Mouse (Mus musculus): ENCODE data around the gene Tmem198. TPM values are rescaled to one million over a fixed set of nuclear protein-coding genes. Genes with fewer than 3 reads are reported as not detected.
A peak's percentile ranks its signal among the peaks of the same experiment; 100 is the strongest.

The Tmem198 gene
- polyA plus RNA-seq, 1 experiment from 2014 or later, result 0.26 TPM

GRCm38 (mm10) chr1:75442811-75443210 is 36.5 kb upstream of the Tmem198 start:
- no peak for TF ChIP-seq CTCF (IDR thresholded peaks at IDR 0.05; ENCODE audit: low read depth)
- DNase-seq, result no peak
- no peak for ATAC-seq (ENCODE audit: insufficient read depth)
- 59% methylated on average over 8 of the region's 8 CpGs for WGBS
- Histone ChIP-seq H3K4me1 (ENCODE audit: insufficient read depth) (peaks cover 21% of the 10 kb centered on the region), H3K27ac (ENCODE audit: low read depth) (no peak overlapping the region), H3K9ac (no peak overlapping the region), H3K9me3 (ENCODE audit: low read depth, low read length) (no peaks in the 10 kb centered on the region), H3K27me3 (ENCODE audit: insufficient read depth, low read length) (peaks cover 33% of the 10 kb centered on the region), H3K36me3 (ENCODE audit: insufficient read depth) (peaks cover 17% of the 10 kb centered on the region), H3K4me2 (no peak overlapping the region), H3K4me3 (ENCODE audit: low read depth, low read length) (no peak overlapping the region)

GRCm38 (mm10) chr1:75443247-75444024 is 35.9 kb upstream of the Tmem198 start:
- H3K36me3 ChIP-seq (ENCODE audit: insufficient read depth), result peaks cover 17% of the 10 kb centered on the region
- H3K4me2 ChIP-seq, result no peak overlapping the region
- no peak overlapping the region for H3K4me3 ChIP-seq (ENCODE audit: low read depth, low read length)
- no peaks in the 10 kb centered on the region for H3K9me3 ChIP-seq (ENCODE audit: low read depth, low read length)
- WGBS, result 46% methylated on average over 13 of the region's 13 CpGs
- H3K27ac ChIP-seq (ENCODE audit: low read depth), result no peak overlapping the region
- TF ChIP-seq CTCF (IDR thresholded peaks at IDR 0.05; ENCODE audit: low read depth), result no peak
- peaks cover 39% of the 10 kb centered on the region for H3K27me3 ChIP-seq (ENCODE audit: insufficient read depth, low read length)
- ATAC-seq (ENCODE audit: insufficient read depth) (no peak), DNase-seq (no peak)
- H3K9ac ChIP-seq, result no peak overlapping the region
- peaks cover 26% of the 10 kb centered on the region for H3K4me1 ChIP-seq (ENCODE audit: insufficient read depth)

GRCm38 (mm10) chr1:75444208-75444607 is 35.1 kb upstream of the Tmem198 start:
- peaks cover 26% of the 10 kb centered on the region for H3K4me1 ChIP-seq (ENCODE audit: insufficient read depth)
- no peak overlapping the region for H3K9ac ChIP-seq
- peaks cover 45% of the 10 kb centered on the region for H3K27me3 ChIP-seq (ENCODE audit: insufficient read depth, low read length)
- ATAC-seq (ENCODE audit: insufficient read depth), result no peak
- 39% methylated on average over 3 of the region's 3 CpGs for WGBS
- DNase-seq, result no peak
- H3K9me3 ChIP-seq (ENCODE audit: low read depth, low read length), result no peaks in the 10 kb centered on the region
- H3K4me2 ChIP-seq, result no peak overlapping the region
- H3K36me3 ChIP-seq (ENCODE audit: insufficient read depth), result peaks cover 17% of the 10 kb centered on the region
- H3K4me3 ChIP-seq (ENCODE audit: low read depth, low read length), result no peak overlapping the region
- no peak overlapping the region for H3K27ac ChIP-seq (ENCODE audit: low read depth)
- no peak for TF ChIP-seq CTCF (IDR thresholded peaks at IDR 0.05; ENCODE audit: low read depth)

GRCm38 (mm10) chr1:75445141-75445701 is 34.1 kb upstream of the Tmem198 start:
- peaks cover 17% of the 10 kb centered on the region for H3K36me3 ChIP-seq (ENCODE audit: insufficient read depth)
- peaks cover 31% of the 10 kb centered on the region for H3K4me1 ChIP-seq (ENCODE audit: insufficient read depth)
- no peak overlapping the region for H3K4me3 ChIP-seq (ENCODE audit: low read depth, low read length)
- DNase-seq, result peak; percentile 50
- WGBS, result 15% methylated on average over 9 of the region's 9 CpGs
- H3K27me3 ChIP-seq (ENCODE audit: insufficient read depth, low read length), result peaks cover 56% of the 10 kb centered on the region
- H3K9ac ChIP-seq, result no peak overlapping the region
- H3K27ac ChIP-seq (ENCODE audit: low read depth), result 0 out of 2 replicates have a peak overlapping the region, but pooled peaks have one; percentile 46
- no peak for TF ChIP-seq CTCF (IDR thresholded peaks at IDR 0.05; ENCODE audit: low read depth)
- H3K4me2 ChIP-seq, result peak overlapping the region; percentile 54
- no peaks in the 10 kb centered on the region for H3K9me3 ChIP-seq (ENCODE audit: low read depth, low read length)
- peak; percentile 22; the same call in 1 of the 2 replicates for ATAC-seq (ENCODE audit: insufficient read depth)

- peak overlapping the region; percentile 51 for H3K27ac ChIP-seq (ENCODE audit: low read depth)
- peak overlapping the region; percentile 54 for H3K4me2 ChIP-seq
Measured at GRCm38 (mm10) chr1:75445751-75446611, 33.4 kb upstream of the Tmem198 start.

GRCm38 (mm10) chr1:75446656-75447055 is 32.7 kb upstream of the Tmem198 start:
- Histone ChIP-seq H3K9ac (no peak overlapping the region), H3K27me3 (ENCODE audit: insufficient read depth, low read length) (peaks cover 70% of the 10 kb centered on the region), H3K27ac (ENCODE audit: low read depth) (peak overlapping the region; percentile 51; the same call in 1 of the 2 replicates), H3K9me3 (ENCODE audit: low read depth, low read length) (no peaks in the 10 kb centered on the region), H3K4me2 (peak overlapping the region; percentile 54), H3K4me1 (ENCODE audit: insufficient read depth) (peaks cover 39% of the 10 kb centered on the region), H3K4me3 (ENCODE audit: low read depth, low read length) (no peak overlapping the region), H3K36me3 (ENCODE audit: insufficient read depth) (peaks cover 13% of the 10 kb centered on the region; the same call in 1 of the 2 replicates)
- no peak for TF ChIP-seq CTCF (IDR thresholded peaks at IDR 0.05; ENCODE audit: low read depth)
- WGBS, result 2% methylated on average over 20 of the region's 20 CpGs
- ATAC-seq (ENCODE audit: insufficient read depth), result peak; percentile 10; the same call in 1 of the 2 replicates
- peak; percentile 69 for DNase-seq

More at GRCm38 (mm10) chr1:75445751-75446611, 33.4 kb upstream of the Tmem198 start:
- peaks cover 63% of the 10 kb centered on the region for H3K27me3 ChIP-seq (ENCODE audit: insufficient read depth, low read length)
- H3K9me3 ChIP-seq (ENCODE audit: low read depth, low read length), result no peaks in the 10 kb centered on the region
- peak overlapping the region; percentile 8; the same call in 1 of the 2 replicates for H3K4me3 ChIP-seq (ENCODE audit: low read depth, low read length)
- H3K9ac ChIP-seq, result no peak overlapping the region
- WGBS, result 2% methylated on average over 22 of the region's 22 CpGs
- ATAC-seq (ENCODE audit: insufficient read depth) (peak; percentile 35), DNase-seq (peak; percentile 89)
- peak; percentile 95 for TF ChIP-seq CTCF (IDR thresholded peaks at IDR 0.05; ENCODE audit: low read depth)
- peaks cover 13% of the 10 kb centered on the region; the same call in 1 of the 2 replicates for H3K36me3 ChIP-seq (ENCODE audit: insufficient read depth)
- H3K4me1 ChIP-seq (ENCODE audit: insufficient read depth), result peaks cover 37% of the 10 kb centered on the region
